Mouse (Mus musculus): ENCODE measurements around the gene C8g.

C8g gene

GRCm38 (mm10) chr2:25501593-25502486 lies at the start of gene C8g:
Gene C8g, minus strand, starts transcription at chr2:25501719.
- no peak for DNase-seq (ENCODE audit: extremely low spot score, low read depth, low spot score)

- no peak for DNase-seq (ENCODE audit: extremely low spot score, low read depth, low spot score)
Observed at GRCm38 (mm10) chr2:25551186-25551585, 49.7 kb upstream of the C8g start.

GRCm38 (mm10) chr2:25549021-25549991 lies 47.8 kb upstream of the C8g start:
- no peak for DNase-seq (ENCODE audit: extremely low spot score, low read depth, low spot score)

- DNase-seq (ENCODE audit: extremely low spot score, low read depth, low spot score): peak; percentile 96
Observed at GRCm38 (mm10) chr2:25546811-25547491, 45.4 kb upstream of the C8g start, which contains the start of gene Traf2. Gene Traf2, minus strand, starts transcription at chr2:25546940.

- DNase-seq (ENCODE audit: extremely low spot score, low read depth, low spot score): no peak
Observed at GRCm38 (mm10) chr2:25545996-25546810, 44.7 kb upstream of the C8g start.

GRCm38 (mm10) chr2:25541644-25542367 lies 40.3 kb upstream of the C8g start:
- DNase-seq (ENCODE audit: extremely low spot score, low read depth, low spot score): no peak

- DNase-seq (ENCODE audit: extremely low spot score, low read depth, low spot score): no peak
Observed at GRCm38 (mm10) chr2:25540541-25540948, 39.0 kb upstream of the C8g start.

GRCm38 (mm10) chr2:25536531-25536930 lies 35.0 kb upstream of the C8g start:
- no peak for DNase-seq (ENCODE audit: extremely low spot score, low read depth, low spot score)

GRCm38 (mm10) chr2:25534866-25535182 lies 33.3 kb upstream of the C8g start:
- DNase-seq (ENCODE audit: extremely low spot score, low read depth, low spot score): no peak

- DNase-seq (ENCODE audit: extremely low spot score, low read depth, low spot score): no peak
Observed at GRCm38 (mm10) chr2:25534178-25534865, 32.8 kb upstream of the C8g start.

- no peak for DNase-seq (ENCODE audit: extremely low spot score, low read depth, low spot score)
Observed at GRCm38 (mm10) chr2:25533707-25534106, 32.2 kb upstream of the C8g start.

- DNase-seq (ENCODE audit: extremely low spot score, low read depth, low spot score): no peak
Observed at GRCm38 (mm10) chr2:25526510-25527302, 25.2 kb upstream of the C8g start.

GRCm38 (mm10) chr2:25509912-25510311 lies 8.4 kb upstream of the C8g start:
- DNase-seq (ENCODE audit: extremely low spot score, low read depth, low spot score): no peak

- DNase-seq (ENCODE audit: extremely low spot score, low read depth, low spot score): no peak
Observed at GRCm38 (mm10) chr2:25506964-25507363, 5.4 kb upstream of the C8g start.

- no peak for DNase-seq (ENCODE audit: extremely low spot score, low read depth, low spot score)
Observed at GRCm38 (mm10) chr2:25505860-25506259, 4.3 kb upstream of the C8g start.

GRCm38 (mm10) chr2:25505000-25505399 lies 3.5 kb upstream of the C8g start:
- no peak for DNase-seq (ENCODE audit: extremely low spot score, low read depth, low spot score)

GRCm38 (mm10) chr2:25504538-25504937 lies 3.0 kb upstream of the C8g start:
- DNase-seq (ENCODE audit: extremely low spot score, low read depth, low spot score): no peak

GRCm38 (mm10) chr2:25502726-25503125 lies 1.2 kb upstream of the C8g start:
- DNase-seq (ENCODE audit: extremely low spot score, low read depth, low spot score): no peak

All from hindlimb bud, embryonic 11.5 days (tissue).